Mouse (Mus musculus) bone marrow, adult 2 months (tissue): ENCODE results near the gene Mrfap1.

Experiments used
- CTCF ChIP-seq: fragments of 200-500 bp; IDR thresholded peaks from 2 replicates; pipeline ENCODE4 v1.5.1; 2011; ENCODE audit warnings: low read length, control low read depth; ENCODE audit not compliant: control insufficient read depth, insufficient read depth
- POLR2A ChIP-seq: fragments of 200-500 bp; IDR thresholded peaks from 2 replicates; pipeline ENCODE4 v1.6.1; 2011; ENCODE audit warnings: low read depth, mild to moderate bottlenecking, control low read depth, low read length, borderline replicate concordance; ENCODE audit not compliant: control insufficient read depth

DNA sequence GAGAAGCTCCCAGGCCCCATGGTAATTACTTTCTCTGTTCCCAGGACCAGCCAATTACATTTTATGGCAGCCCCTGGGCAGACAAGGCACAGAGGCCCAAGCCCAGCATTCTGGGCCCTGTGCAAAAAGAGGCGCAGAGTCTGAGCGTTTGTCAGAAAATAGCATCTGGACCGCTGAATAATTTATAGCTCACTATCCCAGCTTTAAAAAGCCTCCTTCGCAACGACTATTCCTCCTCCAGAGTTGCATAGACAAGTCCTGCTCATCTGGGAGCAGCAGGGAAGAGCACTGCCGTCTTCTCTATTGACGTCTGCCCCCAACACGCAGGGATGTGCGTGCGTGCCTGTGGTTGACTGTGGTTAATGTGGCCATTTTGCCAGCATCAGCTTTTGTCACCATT is 47.9 kb upstream of the Mrfap1 start:
- TF ChIP-seq CTCF (no peak), POLR2A (no peak)
